Mouse (Mus musculus) small intestine, adult 2 months (tissue): Measurements from ENCODE around the gene Rybp. TPM values are rescaled to one million over a fixed set of nuclear protein-coding genes. Genes with fewer than 3 reads are reported as not detected.

ENCODE experiments used
- H3K27ac ChIP-seq: fragments of 200-500 bp; 2 replicates; pipeline ENCODE4 v1.5.1; 2012; ENCODE audit warnings: low read depth, low read length, control low read depth, inconsistent platforms; ENCODE audit not compliant: insufficient read depth
- H3K27me3 ChIP-seq: fragments of 200-500 bp; 2 replicates; pipeline ENCODE4 v1.6.1; 2012; ENCODE audit warnings: mild to moderate bottlenecking, moderate library complexity, low read length, inconsistent platforms; ENCODE audit not compliant: control insufficient read depth, insufficient read depth
- H3K36me3 ChIP-seq: fragments of 200-500 bp; 2 replicates; pipeline ENCODE4 v1.6.1; 2012; ENCODE audit warnings: mild to moderate bottlenecking, low read length, control low read depth, inconsistent platforms; ENCODE audit not compliant: control insufficient read depth, insufficient read depth
- H3K4me1 ChIP-seq: fragments of 200-500 bp; 2 replicates; pipeline ENCODE4 v1.6.1; 2012; ENCODE audit warnings: low read length, inconsistent platforms, mixed read lengths; ENCODE audit not compliant: control insufficient read depth, insufficient read depth, insufficient read length
- H3K4me3 ChIP-seq: fragments of 200-500 bp; 2 replicates; pipeline ENCODE4 v1.5.1; 2012; ENCODE audit warnings: low read depth, mild to moderate bottlenecking, control low read depth, inconsistent platforms, low read length, moderate library complexity
- CTCF ChIP-seq: fragments of 200-500 bp; IDR thresholded peaks from 2 replicates; pipeline ENCODE4 v1.5.1; 2012; ENCODE audit warnings: low read depth, mild to moderate bottlenecking, control low read depth, inconsistent platforms, low read length, moderate library complexity, mixed read lengths; ENCODE audit not compliant: insufficient replicate concordance, insufficient read length; ENCODE audit errors: extremely low read depth
- POLR2A ChIP-seq: fragments of 200-500 bp; IDR thresholded peaks from 2 replicates; pipeline ENCODE4 v1.6.1; 2012; ENCODE audit warnings: low read depth, mild to moderate bottlenecking, control low read depth, inconsistent platforms, low read length, moderate library complexity
- WGBS: fragments of 180-500 bp; shearing (Covaris S2); methylation state at CpG from one replicate; pipeline ENCODE4 v1.1.7; 2018; 5-methylcytosine and 5-hydroxymethylcytosine counted together
- polyA plus RNA-seq: library from polyadenylated mRNA; depleted of rRNA; stranded (reverse); fragments of >200 nt; gene quantifications from 2 replicates; pipeline ENCODE4 v1.2.3, GENCODE M21; 2012

The Rybp gene
- polyA plus RNA-seq, 1 experiment: 16.8 TPM

GRCm38 (mm10) chr6:100213596-100213995 is 73.7 kb downstream of the Rybp start:
- no peak overlapping the region for H3K4me3 ChIP-seq
- WGBS: 78% methylated on average over 9 of the region's 9 CpGs
- no peaks in the 10 kb centered on the region for H3K36me3 ChIP-seq
- H3K27ac ChIP-seq: no peak overlapping the region
- H3K4me1 ChIP-seq: peaks cover 12% of the 10 kb centered on the region
- no peaks in the 10 kb centered on the region for H3K27me3 ChIP-seq
- TF ChIP-seq POLR2A (no peak), CTCF (no peak)

- Histone ChIP-seq H3K27me3 (no peaks in the 10 kb centered on the region), H3K27ac (no peak overlapping the region), H3K36me3 (no peaks in the 10 kb centered on the region), H3K4me3 (no peak overlapping the region), H3K4me1 (peaks cover 11% of the 10 kb centered on the region)
- no peak for TF ChIP-seq CTCF
- no peak for TF ChIP-seq POLR2A
- 79% methylated on average over 7 of the region's 7 CpGs for WGBS
These were observed 74.5 kb downstream of the Rybp start for GRCm38 (mm10) chr6:100212820-100213219.

- H3K27ac ChIP-seq: no peak overlapping the region
- 55% methylated on average over 3 of the region's 3 CpGs for WGBS
- H3K36me3 ChIP-seq: no peaks in the 10 kb centered on the region
- no peaks in the 10 kb centered on the region for H3K27me3 ChIP-seq
- peaks cover 11% of the 10 kb centered on the region for H3K4me1 ChIP-seq
- TF ChIP-seq POLR2A (no peak), CTCF (no peak)
- no peak overlapping the region for H3K4me3 ChIP-seq
These were observed 75.6 kb downstream of the Rybp start for GRCm38 (mm10) chr6:100211646-100212045.

- Histone ChIP-seq H3K4me3 (no peak overlapping the region), H3K36me3 (no peaks in the 10 kb centered on the region), H3K27me3 (no peaks in the 10 kb centered on the region), H3K4me1 (peaks cover 8% of the 10 kb centered on the region), H3K27ac (no peak overlapping the region)
- TF ChIP-seq POLR2A (no peak), CTCF (no peak)
- WGBS: 83% methylated on average over 1 of the region's 1 CpGs
These were observed 76.8 kb downstream of the Rybp start for GRCm38 (mm10) chr6:100210517-100210916.

- Histone ChIP-seq H3K27ac (no peak overlapping the region), H3K27me3 (no peaks in the 10 kb centered on the region), H3K4me1 (peaks cover 7% of the 10 kb centered on the region), H3K36me3 (no peaks in the 10 kb centered on the region), H3K4me3 (no peak overlapping the region)
- WGBS: 47% methylated on average over 14 of the region's 14 CpGs
- TF ChIP-seq POLR2A: no peak
- TF ChIP-seq CTCF: no peak
These were observed 80.5 kb downstream of the Rybp start for GRCm38 (mm10) chr6:100206741-100207275.

GRCm38 (mm10) chr6:100206261-100206660 is 81.0 kb downstream of the Rybp start:
- H3K27ac ChIP-seq: no peak overlapping the region
- peaks cover 10% of the 10 kb centered on the region for H3K4me1 ChIP-seq
- 85% methylated on average over 1 of the region's 1 CpGs for WGBS
- TF ChIP-seq POLR2A: no peak
- TF ChIP-seq CTCF: no peak
- no peaks in the 10 kb centered on the region for H3K36me3 ChIP-seq
- H3K27me3 ChIP-seq: no peaks in the 10 kb centered on the region
- no peak overlapping the region for H3K4me3 ChIP-seq

- Histone ChIP-seq H3K4me3 (no peak overlapping the region), H3K36me3 (no peaks in the 10 kb centered on the region), H3K27ac (no peak overlapping the region), H3K4me1 (peaks cover 10% of the 10 kb centered on the region), H3K27me3 (no peaks in the 10 kb centered on the region)
- WGBS: 12% methylated on average over 7 of the region's 7 CpGs
- TF ChIP-seq CTCF (no peak), POLR2A (no peak)
These were observed 82.8 kb downstream of the Rybp start for GRCm38 (mm10) chr6:100204436-100204835.

GRCm38 (mm10) chr6:100203492-100203891 is 83.8 kb downstream of the Rybp start:
- no peak for TF ChIP-seq POLR2A
- TF ChIP-seq CTCF: no peak
- no peak overlapping the region for H3K27ac ChIP-seq
- H3K27me3 ChIP-seq: no peaks in the 10 kb centered on the region
- peaks cover 10% of the 10 kb centered on the region for H3K4me1 ChIP-seq
- no peak overlapping the region for H3K4me3 ChIP-seq
- WGBS: 71% methylated on average over 3 of the region's 3 CpGs
- H3K36me3 ChIP-seq: no peaks in the 10 kb centered on the region
